Mouse (Mus musculus): ENCODE measurements at regions not wholly inside any gene's neighbourhood (a gene's known extent, or its start where the extent isn't known, plus 50 kb on each side); places are given as distances from the start of the nearest gene placed in this dataset.

DNA sequence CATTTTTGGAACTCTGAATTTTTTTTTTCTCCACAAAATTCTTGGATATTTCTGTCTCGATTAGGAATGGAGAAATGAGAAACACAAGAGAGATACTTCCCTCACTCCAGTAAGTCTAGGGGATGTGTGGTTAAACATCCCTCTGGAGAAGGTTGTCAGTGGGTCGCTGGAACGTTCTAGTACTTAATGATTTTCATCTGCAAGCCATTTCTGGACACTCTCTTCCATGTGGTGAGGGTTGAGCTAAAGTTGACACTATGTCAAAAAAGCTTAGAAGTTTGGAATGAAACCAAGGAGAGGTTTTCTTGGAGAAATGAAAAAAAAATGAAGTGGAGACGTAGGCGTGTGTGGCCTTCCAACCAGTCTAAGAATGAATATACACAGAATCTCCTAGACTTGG is 268.0 kb downstream of the Hhipl2 start:
- intact Hi-C loops (cut with DNase I): no loop called here
- DNase-seq (ENCODE audit: low spot score in 2 of 2): no peak

DNA sequence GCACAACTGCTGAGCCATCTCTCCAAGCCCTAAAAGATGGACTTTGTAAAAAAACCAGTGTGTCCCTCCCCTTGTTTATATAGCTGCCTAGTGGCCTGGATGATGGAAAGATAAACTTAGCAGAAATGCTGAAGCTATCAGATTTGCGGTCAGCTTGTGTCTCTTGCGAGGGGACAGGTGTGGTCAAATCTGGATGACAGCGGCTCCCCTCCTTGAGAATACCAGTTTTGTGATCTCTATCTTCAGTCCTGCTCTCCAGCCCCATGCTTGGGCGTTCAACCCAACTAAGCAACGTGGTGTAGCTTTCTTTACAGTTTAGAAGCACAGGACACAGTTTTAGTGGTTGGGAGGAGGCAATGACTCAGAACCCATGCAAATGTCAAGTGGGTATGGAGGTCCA is 274.7 kb downstream of the Hhipl2 start:
- DNase-seq (ENCODE audit: low spot score in 2 of 2): no peak
- intact Hi-C loops (cut with DNase I): no loop called here

DNA sequence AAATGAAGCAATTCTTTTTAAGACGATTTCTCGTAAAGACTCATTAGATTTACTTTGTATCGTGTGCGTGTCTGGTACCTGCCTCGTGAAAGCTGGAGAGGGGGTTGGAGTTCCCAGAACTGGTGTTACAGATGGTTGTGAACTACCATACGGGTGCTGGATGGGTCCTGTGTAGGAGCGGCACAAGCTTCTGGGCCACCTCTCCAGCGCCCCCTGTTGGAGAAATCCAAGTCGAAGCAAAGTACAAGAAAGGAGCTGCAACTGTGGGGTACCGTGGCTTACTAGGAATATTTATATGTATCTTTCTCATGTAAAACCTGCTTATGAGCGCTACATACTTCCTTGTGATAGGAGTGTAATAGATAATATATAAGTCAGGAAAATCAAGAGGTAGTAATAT is 281.3 kb downstream of the Hhipl2 start:
- intact Hi-C loops (cut with DNase I): no loop called here

DNA sequence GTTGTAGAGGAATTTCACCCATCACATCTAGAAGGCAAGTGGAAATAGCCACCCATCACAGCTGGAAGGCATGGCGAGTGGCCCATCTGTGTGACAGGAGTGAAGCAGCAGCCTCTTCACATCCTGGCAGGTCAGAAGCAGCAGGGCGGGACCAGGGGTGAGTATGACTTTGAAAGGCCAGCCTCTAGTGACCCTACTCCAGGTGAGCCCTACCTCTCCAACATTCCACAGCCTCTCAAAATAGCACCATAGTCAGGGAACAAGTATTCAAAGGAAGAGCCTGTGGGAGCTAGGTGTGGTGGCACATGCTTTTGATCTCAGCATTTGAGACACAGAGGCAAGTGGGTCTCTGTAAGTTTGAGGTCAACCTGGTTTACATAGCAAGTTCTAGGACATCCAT is 284.9 kb downstream of the Hhipl2 start:
- DNase-seq (ENCODE audit: low spot score in 2 of 2): no peak
- intact Hi-C loops (cut with DNase I): no loop called here

More for the DNA sequence above, 281.3 kb downstream of the Hhipl2 start:
- no peak for DNase-seq (ENCODE audit: low spot score in 2 of 2)

GRCm38 (mm10) chr1:183712895-183713294 is 294.9 kb downstream of the Hhipl2 start:
- intact Hi-C loops (cut with DNase I): no loop called here
- no peak for DNase-seq (ENCODE audit: low spot score in 2 of 2)

GRCm38 (mm10) chr1:183717060-183717459 is 296.0 kb upstream of the Dusp10 start:
- no peak for DNase-seq (ENCODE audit: low spot score in 2 of 2)
- intact Hi-C loops (cut with DNase I): no loop called here

DNA sequence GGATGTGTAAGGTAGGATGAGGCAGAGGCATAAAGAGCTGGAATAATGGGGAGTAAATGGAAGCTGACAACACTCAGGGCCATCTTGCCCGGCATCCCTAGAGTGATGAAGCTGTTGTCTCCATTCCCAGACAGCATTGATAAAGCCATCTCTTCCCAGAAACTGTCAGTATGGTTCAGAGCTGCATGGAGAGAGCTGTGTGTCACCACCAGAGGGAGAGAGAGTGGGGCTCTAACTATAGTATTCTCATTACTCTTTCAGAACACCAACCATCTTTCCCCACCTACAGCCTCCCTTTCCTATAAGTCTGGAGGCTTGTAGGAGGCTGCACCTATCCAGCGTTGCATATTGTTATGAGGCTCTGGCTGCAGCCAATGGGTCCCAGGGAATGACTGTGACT is 264.0 kb upstream of the Dusp10 start:
- no peak for DNase-seq (ENCODE audit: low spot score in 2 of 2)
- intact Hi-C loops (cut with DNase I): no loop called here

GRCm38 (mm10) chr1:183754500-183754899 is 258.6 kb upstream of the Dusp10 start:
- no peak for DNase-seq (ENCODE audit: low spot score in 2 of 2)

GRCm38 (mm10) chr1:183756716-183757115 is 256.4 kb upstream of the Dusp10 start:
- intact Hi-C loops (cut with DNase I): no loop called here
- no peak for DNase-seq (ENCODE audit: low spot score in 2 of 2)

More at GRCm38 (mm10) chr1:183754500-183754899, 258.6 kb upstream of the Dusp10 start:
- intact Hi-C loops (cut with DNase I): no loop called here

GRCm38 (mm10) chr1:183763864-183764726 is 249.0 kb upstream of the Dusp10 start:
- no peak for DNase-seq (ENCODE audit: low spot score in 2 of 2)
- intact Hi-C loops (cut with DNase I): no loop called here

- DNase-seq (ENCODE audit: low spot score in 2 of 2): no peak
- intact Hi-C loops (cut with DNase I): no loop called here
Observed at GRCm38 (mm10) chr1:183772844-183773243, 240.3 kb upstream of the Dusp10 start.

DNA sequence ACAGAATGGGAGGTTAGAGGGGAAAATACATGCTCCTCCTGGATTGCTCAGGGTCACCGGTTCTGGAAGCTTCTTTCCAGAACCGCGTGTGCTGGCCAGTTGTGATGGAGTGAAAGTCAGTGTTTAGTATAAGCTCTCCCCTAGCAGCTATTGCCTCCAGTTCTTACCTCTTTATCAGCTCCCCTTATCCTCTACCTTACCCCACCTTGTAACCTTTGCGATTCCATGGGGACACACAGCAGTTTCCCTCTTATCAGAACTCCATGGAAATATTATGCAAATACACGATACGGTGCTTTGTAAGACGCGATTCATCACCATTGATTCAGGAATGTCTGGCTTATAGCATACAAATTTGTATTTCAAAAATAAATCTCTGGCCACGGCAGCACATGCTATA is 232.9 kb upstream of the Dusp10 start:
- intact Hi-C loops (cut with DNase I): no loop called here

GRCm38 (mm10) chr1:183780779-183781178 is 232.3 kb upstream of the Dusp10 start:
- no peak for DNase-seq (ENCODE audit: low spot score in 2 of 2)

More for the DNA sequence above, 232.9 kb upstream of the Dusp10 start:
- no peak for DNase-seq (ENCODE audit: low spot score in 2 of 2)

DNA sequence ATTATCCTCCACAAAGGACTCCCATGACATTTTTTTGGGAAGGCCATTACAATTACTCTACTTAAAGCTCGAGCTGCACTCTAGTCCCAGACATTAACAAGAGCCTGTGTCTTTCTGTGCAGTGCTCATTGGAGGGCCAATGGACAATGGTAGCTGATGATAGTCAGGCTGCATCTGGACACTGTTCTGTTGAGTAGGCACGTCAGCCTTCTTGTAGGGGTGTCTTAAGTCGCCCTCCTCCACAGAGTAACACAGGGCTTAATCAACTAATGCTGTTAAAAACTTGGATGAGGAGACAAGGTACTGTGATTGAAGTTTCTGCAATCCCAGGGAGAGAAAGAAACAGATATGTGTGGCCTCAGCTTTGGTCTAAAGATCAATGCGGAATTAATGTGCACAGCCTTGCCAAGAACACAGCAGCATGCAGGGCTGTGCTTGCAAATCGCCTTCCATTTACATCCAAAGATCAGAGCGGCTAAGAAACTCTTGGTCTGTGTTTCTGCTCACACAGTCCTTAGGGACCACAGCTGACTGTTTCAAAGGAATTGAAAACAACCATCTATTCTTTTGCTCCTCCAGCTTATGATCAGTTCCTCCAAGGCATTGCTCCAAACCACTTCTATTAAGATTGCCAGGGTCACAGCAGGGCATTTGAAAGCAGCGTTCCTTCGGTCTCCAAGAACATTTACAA is 229.5 kb upstream of the Dusp10 start:
- intact Hi-C loops (cut with DNase I): no loop called here
- no peak for DNase-seq (ENCODE audit: low spot score in 2 of 2)

More at GRCm38 (mm10) chr1:183780779-183781178, 232.3 kb upstream of the Dusp10 start:
- intact Hi-C loops (cut with DNase I): no loop called here

DNA sequence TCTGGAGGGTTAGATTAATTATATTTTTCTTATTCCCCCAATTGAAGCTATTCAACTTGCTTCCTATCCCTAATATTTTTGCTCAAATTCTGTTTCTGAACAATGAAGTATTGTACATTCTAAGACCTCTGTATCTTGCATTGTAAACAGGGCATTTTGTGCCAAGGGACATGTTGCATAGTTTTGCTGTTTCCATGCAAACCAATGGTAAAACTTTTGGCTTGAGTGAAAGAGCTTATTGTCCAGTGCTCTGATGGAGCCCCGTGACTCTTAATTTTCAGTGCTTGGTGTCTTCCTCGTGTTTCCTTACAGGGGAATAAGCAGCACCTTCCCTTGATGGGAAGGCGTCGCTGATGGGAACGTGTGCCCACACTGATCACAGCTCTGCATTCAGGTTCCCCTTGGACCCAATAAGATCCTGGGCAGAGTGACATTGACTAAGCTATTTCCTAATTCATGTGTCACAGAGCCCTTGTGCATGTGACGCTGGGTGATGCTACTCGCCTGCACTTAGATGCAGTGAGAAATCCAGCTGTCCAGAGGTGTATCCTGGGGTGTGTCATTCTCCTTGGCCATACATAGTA is 220.8 kb upstream of the Dusp10 start:
- intact Hi-C loops (cut with DNase I): no loop called here
- no peak for DNase-seq (ENCODE audit: low spot score in 2 of 2)

- intact Hi-C loops (cut with DNase I): no loop called here
- no peak for DNase-seq (ENCODE audit: low spot score in 2 of 2)
Observed at GRCm38 (mm10) chr1:183793324-183793723, 219.8 kb upstream of the Dusp10 start.

DNA sequence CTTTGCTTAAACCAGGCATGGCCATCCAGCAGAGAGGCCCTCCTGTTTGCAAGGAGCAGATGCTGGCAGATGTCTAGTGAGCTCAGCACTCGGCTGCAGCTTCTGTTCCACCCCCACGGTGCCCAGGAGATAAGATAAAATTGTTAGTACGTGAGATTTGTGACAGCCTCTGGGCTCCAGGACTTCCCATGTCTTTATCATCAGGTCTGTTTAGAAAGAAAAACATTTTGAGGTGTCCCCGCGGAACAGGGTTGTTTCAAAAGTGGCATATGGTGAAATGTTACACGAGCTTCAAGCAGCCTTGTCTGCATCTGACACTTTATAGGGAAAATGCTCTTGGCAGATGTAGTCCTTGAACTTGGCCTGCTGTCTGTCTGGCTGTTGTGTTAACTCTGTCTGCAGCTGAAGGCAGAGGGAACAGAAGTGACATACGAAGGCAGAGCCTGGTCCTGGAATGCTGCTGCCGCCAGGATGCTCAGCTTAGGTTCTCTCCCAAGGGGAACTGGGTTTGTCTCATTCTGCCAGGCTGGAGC is 219.1 kb upstream of the Dusp10 start:
- peak in 1 of 2 experiments; percentile 10 for DNase-seq (ENCODE audit: low spot score in 2 of 2)
- intact Hi-C loops (cut with DNase I): no loop called here

DNA sequence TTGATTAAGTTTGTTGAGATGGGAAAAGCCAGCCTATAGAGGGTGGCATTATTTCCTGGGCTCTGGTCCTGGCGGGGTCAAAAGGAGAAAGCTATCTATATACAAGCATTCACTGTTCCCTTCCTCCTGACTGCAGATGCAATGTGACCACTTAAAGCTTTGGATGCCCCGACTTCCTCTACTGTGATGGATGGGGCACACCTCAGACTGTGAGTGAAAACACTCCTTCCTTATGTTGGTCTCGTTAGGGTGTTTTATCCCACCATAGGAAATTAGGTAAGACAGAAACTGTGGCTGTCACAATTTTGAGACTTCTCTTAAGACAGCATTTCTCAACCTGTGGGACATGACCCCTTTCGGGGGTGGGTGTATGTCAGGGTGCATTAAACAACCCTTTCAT is 210.8 kb upstream of the Dusp10 start:
- intact Hi-C loops (cut with DNase I): no loop called here
- no peak for DNase-seq (ENCODE audit: low spot score in 2 of 2)

GRCm38 (mm10) chr1:183803357-183803756 is 209.7 kb upstream of the Dusp10 start:
- intact Hi-C loops (cut with DNase I): no loop called here
- no peak for DNase-seq (ENCODE audit: low spot score in 2 of 2)

GRCm38 (mm10) chr1:183803826-183804225 is 209.3 kb upstream of the Dusp10 start:
- DNase-seq (ENCODE audit: low spot score in 2 of 2): no peak
- intact Hi-C loops (cut with DNase I): no loop called here
